Mouse (Mus musculus): ENCODE results near the gene Fam118a. TPM values are rescaled to one million over a fixed set of nuclear protein-coding genes. Genes with fewer than 3 reads are reported as not detected.

Fam118a gene
- polyA plus RNA-seq, 1 experiment, result 21.4 TPM

- no peaks in the 10 kb centered on the region for H3K36me3 ChIP-seq (ENCODE audit: control insufficient read depth, insufficient read depth, low read length)
- TF ChIP-seq POLR2A (IDR thresholded peaks at IDR 0.05; ENCODE audit: low read depth, low read length), result no peak
- no peak for TF ChIP-seq CTCF (IDR thresholded peaks at IDR 0.05; ENCODE audit: extremely low read depth, insufficient read length, insufficient replicate concordance, low read depth, low read length)
- peak overlapping the region; percentile 76 for H3K4me3 ChIP-seq (ENCODE audit: low read depth, low read length)
- H3K4me1 ChIP-seq (ENCODE audit: control insufficient read depth, insufficient read depth, insufficient read length, low read length), result peaks cover 11% of the 10 kb centered on the region
- peak overlapping the region; percentile 27; the same call in 1 of the 2 replicates for H3K27ac ChIP-seq (ENCODE audit: insufficient read depth, low read depth, low read length)
- H3K27me3 ChIP-seq (ENCODE audit: control insufficient read depth, insufficient read depth, low read length), result no peaks in the 10 kb centered on the region
- under 1% methylated on average over 48 of the region's 53 CpGs for WGBS
Measured at GRCm38 (mm10) chr15:84987020-84987815, 41.5 kb upstream of the Fam118a start.

- 2% methylated on average over 43 of the region's 59 CpGs for WGBS
- TF ChIP-seq POLR2A (IDR thresholded peaks at IDR 0.05; ENCODE audit: low read depth, low read length), result peak; percentile 64; the same call in 1 of the 2 replicates
- no peak for TF ChIP-seq CTCF (IDR thresholded peaks at IDR 0.05; ENCODE audit: extremely low read depth, insufficient read length, insufficient replicate concordance, low read depth, low read length)
Measured at GRCm38 (mm10) chr15:84987874-84988825, 40.6 kb upstream of the Fam118a start, which contains the start of gene 5031439G07Rik. 5031439G07Rik (minus strand) TSS chr15:84988551.

GRCm38 (mm10) chr15:84989098-84989497 is 39.6 kb upstream of the Fam118a start:
- H3K27ac ChIP-seq (ENCODE audit: insufficient read depth, low read depth, low read length), result no peak overlapping the region
- TF ChIP-seq POLR2A (IDR thresholded peaks at IDR 0.05; ENCODE audit: low read depth, low read length), result no peak
- TF ChIP-seq CTCF (IDR thresholded peaks at IDR 0.05; ENCODE audit: extremely low read depth, insufficient read length, insufficient replicate concordance, low read depth, low read length), result no peak
- H3K27me3 ChIP-seq (ENCODE audit: control insufficient read depth, insufficient read depth, low read length), result no peaks in the 10 kb centered on the region
- 84% methylated on average over 3 of the region's 3 CpGs for whole genome bisulfite sequencing
- H3K36me3 ChIP-seq (ENCODE audit: control insufficient read depth, insufficient read depth, low read length), result no peaks in the 10 kb centered on the region
- no peak overlapping the region for H3K4me3 ChIP-seq (ENCODE audit: low read depth, low read length)
- peaks cover 2% of the 10 kb centered on the region; the same call in 1 of the 2 replicates for H3K4me1 ChIP-seq (ENCODE audit: control insufficient read depth, insufficient read depth, insufficient read length, low read length)

More at GRCm38 (mm10) chr15:84987874-84988825, 40.6 kb upstream of the Fam118a start, which contains the start of gene 5031439G07Rik:
- Histone ChIP-seq H3K27me3 (ENCODE audit: control insufficient read depth, insufficient read depth, low read length) (no peaks in the 10 kb centered on the region), H3K4me1 (ENCODE audit: control insufficient read depth, insufficient read depth, insufficient read length, low read length) (peaks cover 5% of the 10 kb centered on the region), H3K4me3 (ENCODE audit: low read depth, low read length) (peak within 1 kb of the TSS; percentile 76), H3K27ac (ENCODE audit: insufficient read depth, low read depth, low read length) (peak within 1 kb of the TSS; percentile 63), H3K36me3 (ENCODE audit: control insufficient read depth, insufficient read depth, low read length) (no peaks in the 10 kb centered on the region)

- Histone ChIP-seq H3K36me3 (ENCODE audit: control insufficient read depth, insufficient read depth, low read length) (no peaks in the 10 kb centered on the region), H3K27me3 (ENCODE audit: control insufficient read depth, insufficient read depth, low read length) (no peaks in the 10 kb centered on the region), H3K4me3 (ENCODE audit: low read depth, low read length) (no peak overlapping the region), H3K4me1 (ENCODE audit: control insufficient read depth, insufficient read depth, insufficient read length, low read length) (peaks cover 2% of the 10 kb centered on the region; the same call in 1 of the 2 replicates), H3K27ac (ENCODE audit: insufficient read depth, low read depth, low read length) (no peak overlapping the region)
- TF ChIP-seq POLR2A (IDR thresholded peaks at IDR 0.05; ENCODE audit: low read depth, low read length), result no peak
- no peak for TF ChIP-seq CTCF (IDR thresholded peaks at IDR 0.05; ENCODE audit: extremely low read depth, insufficient read length, insufficient replicate concordance, low read depth, low read length)
- WGBS, result 81% methylated on average over 7 of the region's 7 CpGs
Measured at GRCm38 (mm10) chr15:84989771-84990170, 39.0 kb upstream of the Fam118a start.

- Histone ChIP-seq H3K27ac (ENCODE audit: insufficient read depth, low read depth, low read length) (no peak overlapping the region), H3K4me1 (ENCODE audit: control insufficient read depth, insufficient read depth, insufficient read length, low read length) (no peaks in the 10 kb centered on the region), H3K27me3 (ENCODE audit: control insufficient read depth, insufficient read depth, low read length) (no peaks in the 10 kb centered on the region), H3K36me3 (ENCODE audit: control insufficient read depth, insufficient read depth, low read length) (no peaks in the 10 kb centered on the region), H3K4me3 (ENCODE audit: low read depth, low read length) (no peak overlapping the region)
- 42% methylated on average over 6 of the region's 6 CpGs for WGBS
- no peak for TF ChIP-seq CTCF (IDR thresholded peaks at IDR 0.05; ENCODE audit: extremely low read depth, insufficient read length, insufficient replicate concordance, low read depth, low read length)
- no peak for TF ChIP-seq POLR2A (IDR thresholded peaks at IDR 0.05; ENCODE audit: low read depth, low read length)
Measured at GRCm38 (mm10) chr15:84994498-84994897, 34.2 kb upstream of the Fam118a start.

GRCm38 (mm10) chr15:84995041-84995440 is 33.7 kb upstream of the Fam118a start:
- no peak for TF ChIP-seq CTCF (IDR thresholded peaks at IDR 0.05; ENCODE audit: extremely low read depth, insufficient read length, insufficient replicate concordance, low read depth, low read length)
- no peak for TF ChIP-seq POLR2A (IDR thresholded peaks at IDR 0.05; ENCODE audit: low read depth, low read length)
- WGBS, result 48% methylated on average over 6 of the region's 6 CpGs
- Histone ChIP-seq H3K36me3 (ENCODE audit: control insufficient read depth, insufficient read depth, low read length) (no peaks in the 10 kb centered on the region), H3K4me3 (ENCODE audit: low read depth, low read length) (no peak overlapping the region), H3K27ac (ENCODE audit: insufficient read depth, low read depth, low read length) (no peak overlapping the region), H3K27me3 (ENCODE audit: control insufficient read depth, insufficient read depth, low read length) (no peaks in the 10 kb centered on the region), H3K4me1 (ENCODE audit: control insufficient read depth, insufficient read depth, insufficient read length, low read length) (no peaks in the 10 kb centered on the region)

All from small intestine, adult 2 months (tissue).